Mouse (Mus musculus): ENCODE results near the gene Rnf150.

DNA sequence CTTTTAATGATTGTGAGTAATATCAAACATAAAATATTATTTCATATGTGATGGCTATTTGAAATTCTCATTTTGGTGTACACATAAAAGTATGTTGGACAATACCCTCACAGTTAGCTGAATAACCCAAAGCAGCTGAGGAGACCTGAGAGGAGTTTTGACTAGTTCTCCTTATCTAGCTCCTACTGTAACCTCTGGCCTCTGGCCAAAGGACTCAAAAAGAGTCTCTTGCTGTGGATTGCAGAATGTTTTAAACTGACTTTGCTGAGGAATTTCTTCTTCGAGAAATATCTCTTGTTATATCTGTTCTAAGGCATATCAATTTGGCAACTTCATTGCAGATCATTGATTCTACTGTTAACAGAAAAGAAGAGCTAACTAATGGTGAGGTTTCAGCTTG, 22.2 kb upstream of the Rnf150 start:
- TF ChIP-seq POLR2A (IDR thresholded peaks at IDR 0.05; ENCODE audit: borderline replicate concordance, insufficient read depth, low read length) (no peak), CTCF (IDR thresholded peaks at IDR 0.05; ENCODE audit: borderline replicate concordance, insufficient read depth, low read depth, low read length) (no peak)
